Comparison of ENCODE assay signal across 8 mouse cellular contexts in genomic region chr7:109993157-109993959, GRCm38 (mm10). TPM values are rescaled to one million over a fixed set of nuclear protein-coding genes. Genes with fewer than 3 reads are reported as not detected.
DNase-seq lines count a peak whose midpoint lies in the region; ATAC-seq and TF ChIP-seq lines count a peak whose summit lies in the region.

No protein-coding gene starts in this region.

- no peak for DNase-seq in layer of hippocampus, adult 2 months (ENCODE audit: low spot score in 2 of 2)
- no peak for DNase-seq in layer of hippocampus, postnatal 25 days (ENCODE audit: extremely low spot score in 1 of 2, low spot score in 1 of 2)
- DNase-seq in adrenal gland, postnatal 14 days = peak; percentile 81
- DNase-seq in kidney, postnatal 10 days = peak; percentile 55
- DNase-seq in stomach, postnatal 0 days (ENCODE audit: low spot score) = peak; percentile 51
- DNase-seq in neural tube, embryonic 10.5 days (ENCODE audit: extremely low spot score, low spot score) = no peak
- DNase-seq in left cerebral cortex, adult 9 months (ENCODE audit: low spot score in 2 of 2) = no peak

- ATAC-seq in heart, embryonic 11.5 days (replicated peaks; ENCODE audit: insufficient number of reproducible peaks, low FRiP score, low TSS enrichment) = 0 out of 2 replicates have a peak, but pooled peaks have one; percentile 22
- ATAC-seq in stomach, postnatal 0 days (ENCODE audit: low FRiP score, low TSS enrichment) = peak; percentile 86

- no peak overlapping the region for H3K9ac ChIP-seq in heart, embryonic 11.5 days (ENCODE audit: low read depth, low read length)
- H3K9ac ChIP-seq in stomach, postnatal 0 days (ENCODE audit: low read length) = no peak overlapping the region; the same call in 1 of the 2 replicates

- H3K27ac ChIP-seq in layer of hippocampus, adult 2 months = peak overlapping the region; percentile 23; the same call in 1 of the 2 replicates
- peak overlapping the region; percentile 50 for H3K27ac ChIP-seq in heart, embryonic 11.5 days (ENCODE audit: low read depth, low read length)
- peak overlapping the region; percentile 81 for H3K27ac ChIP-seq in stomach, postnatal 0 days (replicated peaks)

- no peaks in the 10 kb centered on the region for H3K36me3 ChIP-seq in heart, embryonic 11.5 days (ENCODE audit: control insufficient read depth, insufficient read depth, low read length)
- H3K36me3 ChIP-seq in stomach, postnatal 0 days (ENCODE audit: control insufficient read depth, insufficient read depth, low read length) = no peaks in the 10 kb centered on the region

- H3K4me3 ChIP-seq in layer of hippocampus, adult 2 months = no peak overlapping the region
- H3K4me3 ChIP-seq in heart, embryonic 11.5 days (ENCODE audit: low read depth, low read length) = no peak overlapping the region
- H3K4me3 ChIP-seq in stomach, postnatal 0 days (ENCODE audit: low read depth, low read length) = no peak overlapping the region

- 0 out of 2 replicates have a peak, but pooled peaks cover 6% of the 10 kb centered on the region for H3K4me1 ChIP-seq in heart, embryonic 11.5 days (ENCODE audit: control insufficient read depth, insufficient read depth, low read length)
- peaks cover 8% of the 10 kb centered on the region for H3K4me1 ChIP-seq in stomach, postnatal 0 days (replicated peaks; ENCODE audit: control insufficient read depth, insufficient read depth)

- TF ChIP-seq EP300 in stomach, postnatal 0 days (optimal IDR thresholded peaks at IDR 0.05) = no peak

- no peaks in the 10 kb centered on the region for H3K27me3 ChIP-seq in heart, embryonic 11.5 days (ENCODE audit: control insufficient read depth, insufficient read depth, low read length)
- no peaks in the 10 kb centered on the region for H3K27me3 ChIP-seq in stomach, postnatal 0 days (ENCODE audit: control insufficient read depth, insufficient read depth, low read length)

- H3K9me3 ChIP-seq in heart, embryonic 11.5 days (replicated peaks; ENCODE audit: control insufficient read depth, low read length) = no peaks in the 10 kb centered on the region
- no peaks in the 10 kb centered on the region for H3K9me3 ChIP-seq in stomach, postnatal 0 days (ENCODE audit: control insufficient read depth, low read length)

- WGBS in heart, embryonic 11.5 days (ENCODE audit: insufficient replicate concordance) = 43% methylated on average over 2 of the region's 2 CpGs
- WGBS in stomach, postnatal 0 days = 45% methylated on average over 2 of the region's 2 CpGs

- H3K4me2 ChIP-seq in heart, embryonic 11.5 days = no peak overlapping the region
- no peak overlapping the region for H3K4me2 ChIP-seq in stomach, postnatal 0 days (replicated peaks; ENCODE audit: low read depth)

- TF ChIP-seq CTCF in layer of hippocampus, adult 2 months (conservative IDR thresholded peaks at IDR 0.05) = no peak
- TF ChIP-seq CTCF in stomach, postnatal 0 days (IDR thresholded peaks at IDR 0.05; ENCODE audit: low read depth) = no peak

RNA-seq across cellular contexts. Expression of gene Tmem41b, which starts 6.6 kb away (rescaled TPM):
- total RNA-seq in layer of hippocampus, adult 2 months (2021) = 10 to 100 TPM; 43.9 to 45.3 TPM
- 10 to 100 TPM; 48.6 to 49.9 TPM for total RNA-seq in layer of hippocampus, postnatal 25 days (2021)
- 37.5 and 46.1 TPM in 2 replicates for total RNA-seq in adrenal gland, postnatal 14 days (2021)
- polyA plus RNA-seq in heart, embryonic 11.5 days (2014; fragmentation: Nextera tagmentation; extraction: Ambion mirVana) = 56.5 and 67.3 TPM in 2 replicates
- 85.5 and 88.5 TPM in 2 replicates for polyA plus RNA-seq in stomach, postnatal 0 days (2015; fragmentation: Nextera tagmentation; extraction: Ambion mirVana)

RNA-seq across cellular contexts. Expression of gene Ipo7, which starts 24.7 kb away (rescaled TPM):
- 100 to 1,000 TPM in 1 of 2 experiments, 10 to 100 TPM in 1; 97.9 to 101 TPM for total RNA-seq in layer of hippocampus, adult 2 months (2021)
- 100 to 1,000 TPM in 1 of 2 experiments, 10 to 100 TPM in 1; 99.5 to 104 TPM for total RNA-seq in layer of hippocampus, postnatal 25 days (2021)
- 95.0 and 96.7 TPM in 2 replicates for total RNA-seq in adrenal gland, postnatal 14 days (2021)
- 14.0 and 34.6 TPM in 2 replicates for polyA plus RNA-seq in heart, embryonic 11.5 days (2014; fragmentation: Nextera tagmentation; extraction: Ambion mirVana)
- polyA plus RNA-seq in stomach, postnatal 0 days (2015; fragmentation: Nextera tagmentation; extraction: Ambion mirVana) = 15.6 and 16.5 TPM in 2 replicates

RNA-seq across cellular contexts. Expression of gene Dennd5a, which starts 33.1 kb away (rescaled TPM):
- total RNA-seq in layer of hippocampus, adult 2 months (2021) = 100 to 1,000 TPM; 211 to 212 TPM
- 100 to 1,000 TPM; 214 to 220 TPM for total RNA-seq in layer of hippocampus, postnatal 25 days (2021)
- total RNA-seq in adrenal gland, postnatal 14 days (2021) = 128 and 133 TPM in 2 replicates
- 45.8 and 50.6 TPM in 2 replicates for polyA plus RNA-seq in heart, embryonic 11.5 days (2014; fragmentation: Nextera tagmentation; extraction: Ambion mirVana)
- polyA plus RNA-seq in stomach, postnatal 0 days (2015; fragmentation: Nextera tagmentation; extraction: Ambion mirVana) = 13.8 and 14.5 TPM in 2 replicates

Comparison
In these comparisons a context has a peak if more than half of its experiments do, and no peak if none do; other contexts are left out.
1. DNase-seq: peak in adrenal gland, postnatal 14 days (single experiment), kidney, postnatal 10 days (single experiment) and stomach, postnatal 0 days (single experiment); none in layer of hippocampus, adult 2 months (0 of 2), layer of hippocampus, postnatal 25 days (0 of 2), neural tube, embryonic 10.5 days (single experiment) and left cerebral cortex, adult 9 months (0 of 2).
2. H3K27ac ChIP-seq: peak in every context shown above with its lines; median percentile 81 in stomach, postnatal 0 days; 50 in heart, embryonic 11.5 days; 23 in layer of hippocampus, adult 2 months.